Mouse (Mus musculus) ES-E14 (cell line): ENCODE results near the gene Prlr.

Experiments used
- CHD2 ChIP-seq: IDR thresholded peaks from 2 replicates; pipeline ENCODE4 v1.6.1; 2014; ENCODE audit warnings: mild to moderate bottlenecking, low read depth, low read length, inconsistent platforms
- HCFC1 ChIP-seq: IDR thresholded peaks from 2 replicates; pipeline ENCODE4 v1.6.1; 2012; ENCODE audit warnings: low read length, inconsistent platforms, borderline replicate concordance; ENCODE audit not compliant: insufficient read depth
- MAFK ChIP-seq: IDR thresholded peaks from 2 replicates; pipeline ENCODE4 v1.6.1; 2014; ENCODE audit warnings: mild to moderate bottlenecking, low read depth, low read length, inconsistent platforms; ENCODE audit not compliant: insufficient read depth
- ZC3H11A ChIP-seq: IDR thresholded peaks from 2 replicates; pipeline ENCODE4 v1.6.1; 2012; ENCODE audit warnings: low read depth, mild to moderate bottlenecking, inconsistent platforms, low read length, borderline replicate concordance
- ZNF384 ChIP-seq: IDR thresholded peaks from 2 replicates; pipeline ENCODE4 v1.6.1; 2012; ENCODE audit warnings: low read depth, low read length, inconsistent platforms

- TF ChIP-seq ZC3H11A: no peak
- no peak for TF ChIP-seq CHD2
- TF ChIP-seq HCFC1: no peak
- TF ChIP-seq ZNF384: no peak
- TF ChIP-seq MAFK: no peak
Measured at GRCm38 (mm10) chr15:10160663-10161062, 16.4 kb upstream of the Prlr start.
